Mouse (Mus musculus) heart, postnatal 0 days (tissue): ENCODE measurements at regions not wholly inside any gene's neighbourhood (a gene's known extent, or its start where the extent isn't known, plus 50 kb on each side); places are given as distances from the start of the nearest gene placed in this dataset.

ENCODE experiments used
- CTCF ChIP-seq: IDR thresholded peaks from 2 replicates; pipeline ENCODE4 v1.5.1; 2016; ENCODE audit warnings: antibody characterized with exemption, control low read depth, low read depth
- EP300 ChIP-seq: IDR thresholded peaks from 2 replicates; pipeline ENCODE4 v1.6.1; 2016; ENCODE audit warnings: antibody characterized with exemption, low read depth

GRCm38 (mm10) chr3:139847826-139848225 lies 642.3 kb downstream of the Stpg2 start:
- TF ChIP-seq CTCF (no peak), EP300 (no peak)
